Mouse (Mus musculus): ENCODE data around the gene Fxr2.
"Not testable (repeated sequence)": the region's sequence is repeated elsewhere in the genome, so short reads cannot be mapped to it uniquely, and the experiment has no call there.

Fxr2 gene

DNA sequence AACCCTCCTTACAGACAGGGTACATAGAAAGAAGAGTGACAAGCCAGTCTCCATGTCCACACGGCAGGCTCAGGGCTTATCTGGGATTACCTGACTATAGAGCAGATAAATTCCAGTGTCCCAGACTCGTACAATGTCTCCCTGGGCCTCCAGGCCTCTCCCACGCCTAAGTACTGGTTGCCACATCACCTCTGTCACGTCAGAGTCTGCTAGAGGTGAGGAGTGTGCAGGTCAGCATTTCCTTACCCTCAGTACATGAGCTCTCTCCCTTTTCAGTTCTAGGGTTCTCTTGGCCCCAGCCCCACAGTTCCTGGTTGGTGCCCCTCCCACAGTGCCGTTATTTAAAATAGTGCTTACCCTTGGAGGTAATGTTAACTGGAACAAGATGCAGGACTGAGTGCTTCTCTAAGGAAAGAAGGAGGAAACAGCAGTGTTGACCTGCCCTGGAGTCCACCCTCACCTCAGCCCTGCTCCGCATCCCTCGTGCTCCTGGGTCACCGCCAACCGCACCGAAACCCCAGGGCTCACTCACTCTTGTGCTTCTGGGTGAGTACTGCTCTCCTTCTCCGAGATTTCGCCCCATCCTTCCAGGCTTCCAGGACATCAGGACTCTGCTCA is 51.4 kb downstream of the Fxr2 start:
- DNase-seq (ENCODE audit: low spot score in 2 of 2): no peak

- DNase-seq (ENCODE audit: low spot score in 2 of 2): no peak
These were observed 52.1 kb downstream of the Fxr2 start for GRCm38 (mm10) chr11:69684936-69685335.

- DNase-seq (ENCODE audit: low spot score in 2 of 2): peak; percentile 37 to 50
These were observed 52.8 kb downstream of the Fxr2 start, which contains the start of gene Tnfsf13 for GRCm38 (mm10) chr11:69685526-69686148. Tnfsf13 (minus strand) TSS chr11:69685784.

DNA sequence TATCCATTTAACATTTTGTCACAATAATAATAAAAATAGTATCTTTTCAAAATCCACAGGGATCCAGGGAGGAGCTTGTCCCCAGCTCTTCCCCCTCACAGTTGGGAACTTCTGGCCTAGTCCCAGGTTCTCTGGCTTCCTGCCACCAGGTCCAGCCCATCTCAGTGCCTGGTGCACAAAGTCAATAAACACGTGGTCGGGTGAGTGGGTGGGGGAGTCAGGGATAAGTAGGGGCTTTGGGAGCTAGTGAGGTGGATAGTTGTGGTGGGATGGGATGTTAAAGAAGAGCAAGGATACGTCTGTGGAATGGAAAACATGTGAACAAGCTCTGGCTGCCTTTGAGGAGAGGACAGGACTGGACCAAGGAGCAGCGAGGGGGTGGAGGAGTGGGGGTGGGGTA is 53.6 kb downstream of the Fxr2 start:
- no peak for DNase-seq (ENCODE audit: low spot score in 2 of 2)

GRCm38 (mm10) chr11:69687061-69687460 is 54.3 kb downstream of the Fxr2 start:
- no peak for DNase-seq (ENCODE audit: low spot score in 2 of 2)

- no peak for DNase-seq (ENCODE audit: low spot score in 2 of 2)
These were observed 57.1 kb downstream of the Fxr2 start for GRCm38 (mm10) chr11:69689891-69690290.

DNA sequence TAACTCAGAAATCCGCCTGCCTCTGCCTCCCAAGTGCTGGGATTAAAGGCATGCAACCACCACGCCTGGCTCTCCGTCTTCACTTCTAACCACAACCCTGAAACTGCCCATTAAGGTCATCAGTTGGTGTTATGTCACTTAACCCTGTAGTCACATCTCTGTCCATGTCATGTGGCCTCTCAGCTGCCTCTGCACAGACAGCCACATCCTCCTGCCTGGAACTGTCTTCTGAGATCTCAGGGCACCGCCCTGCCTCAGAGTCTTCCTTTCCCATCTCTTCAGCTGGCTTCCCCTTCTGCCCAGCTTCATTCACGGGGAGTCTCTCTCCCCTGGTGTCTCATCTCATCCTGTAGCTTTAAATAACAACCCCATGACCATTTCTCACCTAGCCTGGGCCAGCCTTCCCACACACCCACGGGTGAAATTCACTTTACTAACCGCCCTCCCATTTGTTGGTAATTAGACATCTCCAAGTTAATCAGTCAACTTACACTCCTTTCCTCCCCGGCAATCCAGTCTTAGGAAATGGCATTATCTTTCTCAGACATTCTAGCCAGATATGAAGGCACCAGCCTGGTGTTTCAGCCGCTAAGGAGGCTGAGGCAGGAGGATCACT is 59.5 kb downstream of the Fxr2 start:
- DNase-seq (ENCODE audit: low spot score in 2 of 2): no peak

GRCm38 (mm10) chr11:69692863-69693262 is 60.1 kb downstream of the Fxr2 start:
- no peak for DNase-seq (ENCODE audit: low spot score in 2 of 2)

DNA sequence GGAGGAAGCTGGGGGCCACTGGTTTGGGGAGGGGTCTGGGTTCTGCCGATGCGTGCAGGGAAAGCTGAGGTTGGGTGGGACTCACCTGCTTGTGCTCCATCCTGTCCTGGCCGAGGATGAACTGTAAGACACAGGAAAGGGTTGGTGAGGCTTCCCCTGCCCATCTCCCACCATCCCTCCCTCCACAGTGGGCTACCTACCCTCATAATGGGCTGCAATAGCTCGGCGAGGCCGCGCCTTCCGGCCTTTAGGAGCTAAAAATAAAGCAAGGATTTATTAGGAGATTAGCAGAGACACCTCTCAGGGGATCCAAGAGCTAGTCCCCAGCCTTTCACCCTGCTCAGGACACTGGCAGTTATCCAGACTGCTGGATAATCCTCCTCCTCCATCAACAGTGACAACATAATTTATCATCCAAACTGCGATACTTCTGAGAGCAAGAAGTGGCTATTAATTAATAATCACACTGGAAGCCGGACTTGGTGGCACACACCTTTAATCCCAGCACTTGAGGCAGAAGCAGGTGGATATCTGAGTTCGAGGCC is 60.7 kb downstream of the Fxr2 start:
- no peak for DNase-seq (ENCODE audit: low spot score in 2 of 2)

DNA sequence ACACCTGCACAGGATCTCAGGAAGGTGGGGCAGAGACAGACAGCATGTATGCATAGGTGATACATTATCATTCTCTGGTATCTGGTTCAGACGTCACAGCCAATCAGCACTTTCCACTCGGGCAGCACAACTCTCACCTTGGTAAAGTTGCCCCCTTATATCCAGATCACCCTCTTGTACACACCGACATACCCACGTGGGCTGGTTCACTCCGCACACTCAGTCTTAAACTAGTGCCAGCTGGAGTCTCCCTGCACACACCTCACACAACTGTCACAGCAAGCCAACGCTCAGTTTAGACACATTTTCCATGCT is 62.2 kb downstream of the Fxr2 start:
- DNase-seq (ENCODE audit: low spot score in 2 of 2): no peak

DNA sequence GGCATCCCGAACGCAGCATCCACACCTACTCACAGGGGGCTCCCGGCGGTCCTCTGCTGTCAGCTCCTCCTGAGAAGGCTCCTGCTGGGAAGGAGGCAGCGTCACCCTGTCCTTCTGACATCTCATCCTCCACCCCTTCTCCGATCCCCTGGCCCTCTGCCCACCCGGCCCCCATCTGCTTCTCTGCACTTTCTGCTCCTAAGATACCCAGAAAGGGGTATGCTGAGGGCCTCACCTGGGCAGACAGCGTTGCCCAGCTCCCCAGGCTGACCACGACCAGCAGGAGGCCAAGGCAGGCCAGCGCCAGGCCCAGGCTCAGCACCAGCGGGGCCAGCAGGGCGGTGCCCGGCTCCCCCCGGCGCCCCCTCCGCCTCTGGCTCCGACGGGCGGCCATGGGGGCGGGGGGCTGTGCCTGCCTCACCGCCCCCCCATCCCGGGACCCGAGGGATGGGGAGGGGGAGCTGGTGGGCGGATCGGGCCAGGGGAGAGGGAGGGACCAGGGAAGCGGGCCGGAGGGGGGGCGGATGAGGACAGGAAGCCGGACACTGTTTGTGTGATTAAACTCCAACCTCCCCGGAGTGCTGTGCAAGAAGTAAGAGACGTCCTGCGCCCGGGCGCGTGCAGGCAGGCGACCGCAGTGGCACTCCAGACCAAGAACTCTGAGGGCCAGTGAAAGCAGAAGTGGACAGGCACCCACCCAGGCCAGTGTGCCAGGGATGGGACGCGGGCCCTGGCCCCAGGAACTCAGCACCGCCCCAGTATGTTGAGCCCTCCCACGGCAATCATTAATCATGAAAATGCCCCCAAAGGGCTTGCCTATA is 62.8 kb downstream of the Fxr2 start, which contains the start of the genes Tnfsf12 and Tnfsfm13:
Gene Tnfsf12, minus strand, starts transcription at position 489 of the 821 bp plus-strand sequence.
Gene Tnfsfm13, minus strand, starts transcription at position 738 of the 821 bp plus-strand sequence.
- DNase-seq (ENCODE audit: low spot score in 2 of 2): no peak

GRCm38 (mm10) chr11:69697396-69697795 is 64.6 kb downstream of the Fxr2 start:
- no peak for DNase-seq (ENCODE audit: low spot score in 2 of 2)

GRCm38 (mm10) chr11:69698574-69698973 is 65.8 kb downstream of the Fxr2 start:
- DNase-seq (ENCODE audit: low spot score in 2 of 2): no peak

GRCm38 (mm10) chr11:69699595-69699994 is 66.8 kb downstream of the Fxr2 start:
- DNase-seq (ENCODE audit: low spot score in 2 of 2): no peak

DNA sequence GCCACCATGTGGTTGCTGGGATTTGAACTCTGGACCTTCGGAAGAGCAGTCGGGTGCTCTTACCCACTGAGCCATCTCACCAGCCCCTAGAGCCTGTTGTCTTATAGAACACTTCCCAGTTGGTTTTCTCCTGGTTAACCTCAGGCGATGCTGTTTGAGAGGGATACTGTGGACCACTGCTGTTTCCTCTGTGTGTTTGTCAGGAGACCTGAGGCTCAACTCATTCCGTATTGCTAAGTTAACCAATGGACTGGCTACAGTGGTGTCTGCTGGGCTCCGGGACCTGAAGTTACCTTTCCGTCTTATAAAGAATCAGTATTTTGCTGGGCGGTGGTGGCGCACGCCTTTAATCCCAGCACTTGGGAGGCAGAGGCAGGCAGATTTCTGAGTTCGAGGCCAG is 70.1 kb downstream of the Fxr2 start:
- not testable (repeated sequence) for DNase-seq (ENCODE audit: low spot score in 2 of 2)

Measured in right cerebral cortex, postnatal 36 days (tissue).